Mouse (Mus musculus) hematopoietic stem cell, adult 5-6 weeks (primary cell): ENCODE measurements around the gene Sema5b. TPM values are rescaled to one million over a fixed set of nuclear protein-coding genes. Genes with fewer than 3 reads are reported as not detected.

Experiments
- ATAC-seq, 2 experiments: fragments of 125-278 bp in 1 of 2; replicated peaks in 1 of 2; 2 replicates each; pipeline ENCODE4 v1.8.0; 2016 to 2017; ENCODE audit warnings: inconsistent platforms in 2 of 2, mild to moderate bottlenecking in 2 of 2, moderate number of reproducible peaks in 2 of 2, low read depth in 1 of 2, moderate TSS enrichment in 1 of 2; ENCODE audit not compliant: low FRiP score in 2 of 2, poor library complexity in 2 of 2, severe bottlenecking in 2 of 2, insufficient read depth in 1 of 2, low TSS enrichment in 1 of 2
- total RNA-seq: library from RNA; stranded (forward); fragments of 172-1452, 232-1000 nt; gene quantifications from 2 replicates; pipeline ENCODE4 v1.2.3, GENCODE M21; 2017

Sema5b gene
- total RNA-seq, 1 experiment from 2014 or later: not detected

DNA sequence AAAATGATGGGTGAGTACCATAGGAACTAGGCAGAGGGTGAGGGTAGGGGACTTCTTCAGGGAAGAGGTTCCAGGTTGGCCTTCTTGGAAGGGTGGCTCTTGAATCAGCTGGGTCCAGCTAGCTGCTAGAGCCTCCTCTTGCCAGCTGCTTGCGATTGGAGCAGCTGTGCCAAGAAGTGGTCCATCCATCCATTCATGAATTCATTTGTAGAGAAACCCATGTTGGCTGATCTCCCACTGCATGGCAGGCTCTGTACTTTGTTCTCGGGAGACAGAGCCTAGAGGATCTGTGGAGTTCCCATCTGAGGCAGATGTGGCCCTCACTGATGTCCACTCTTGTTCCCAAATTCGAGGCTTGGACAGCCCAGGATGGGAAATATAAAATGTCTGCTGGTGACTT, 66.3 kb downstream of the Sema5b start:
- no peak for ATAC-seq

DNA sequence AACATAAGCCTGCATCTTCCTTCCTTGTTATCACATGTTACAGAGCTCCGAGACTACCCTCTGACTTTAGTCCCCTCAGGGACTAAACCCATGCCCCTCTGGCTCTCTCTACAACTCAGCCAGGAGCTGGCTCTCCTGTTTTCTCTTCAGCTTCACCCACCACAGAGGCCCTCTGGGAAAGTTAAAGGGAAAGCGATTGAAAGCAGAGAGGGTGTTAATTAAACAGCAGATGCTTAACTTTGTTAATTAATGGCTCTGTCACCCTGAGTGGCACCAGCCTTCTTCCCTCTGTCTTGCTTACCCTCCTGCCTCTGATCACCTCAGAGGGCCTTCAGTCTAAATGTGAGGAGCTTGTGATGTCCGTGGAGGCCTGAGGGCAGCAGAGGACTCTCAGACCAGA, 67.3 kb downstream of the Sema5b start:
- ATAC-seq: no peak

DNA sequence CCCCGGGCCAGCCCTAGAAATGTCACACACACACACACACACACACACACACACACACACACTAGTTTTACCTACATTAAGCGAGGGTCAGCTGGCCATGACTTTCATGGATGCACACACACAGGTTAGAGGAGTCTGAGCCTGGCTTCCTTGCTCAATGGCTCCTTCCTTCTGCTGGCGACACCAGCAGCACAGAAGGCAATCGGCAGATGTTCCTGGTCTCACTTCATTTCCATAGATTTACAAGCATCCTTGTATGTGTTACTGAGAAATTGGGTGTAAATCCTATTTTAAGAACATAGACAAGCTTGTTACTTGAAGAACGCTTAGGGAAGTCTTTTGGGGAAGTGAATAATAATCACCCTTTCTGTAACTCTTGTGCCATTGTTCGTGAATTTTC, 68.6 kb downstream of the Sema5b start:
- no peak for ATAC-seq

DNA sequence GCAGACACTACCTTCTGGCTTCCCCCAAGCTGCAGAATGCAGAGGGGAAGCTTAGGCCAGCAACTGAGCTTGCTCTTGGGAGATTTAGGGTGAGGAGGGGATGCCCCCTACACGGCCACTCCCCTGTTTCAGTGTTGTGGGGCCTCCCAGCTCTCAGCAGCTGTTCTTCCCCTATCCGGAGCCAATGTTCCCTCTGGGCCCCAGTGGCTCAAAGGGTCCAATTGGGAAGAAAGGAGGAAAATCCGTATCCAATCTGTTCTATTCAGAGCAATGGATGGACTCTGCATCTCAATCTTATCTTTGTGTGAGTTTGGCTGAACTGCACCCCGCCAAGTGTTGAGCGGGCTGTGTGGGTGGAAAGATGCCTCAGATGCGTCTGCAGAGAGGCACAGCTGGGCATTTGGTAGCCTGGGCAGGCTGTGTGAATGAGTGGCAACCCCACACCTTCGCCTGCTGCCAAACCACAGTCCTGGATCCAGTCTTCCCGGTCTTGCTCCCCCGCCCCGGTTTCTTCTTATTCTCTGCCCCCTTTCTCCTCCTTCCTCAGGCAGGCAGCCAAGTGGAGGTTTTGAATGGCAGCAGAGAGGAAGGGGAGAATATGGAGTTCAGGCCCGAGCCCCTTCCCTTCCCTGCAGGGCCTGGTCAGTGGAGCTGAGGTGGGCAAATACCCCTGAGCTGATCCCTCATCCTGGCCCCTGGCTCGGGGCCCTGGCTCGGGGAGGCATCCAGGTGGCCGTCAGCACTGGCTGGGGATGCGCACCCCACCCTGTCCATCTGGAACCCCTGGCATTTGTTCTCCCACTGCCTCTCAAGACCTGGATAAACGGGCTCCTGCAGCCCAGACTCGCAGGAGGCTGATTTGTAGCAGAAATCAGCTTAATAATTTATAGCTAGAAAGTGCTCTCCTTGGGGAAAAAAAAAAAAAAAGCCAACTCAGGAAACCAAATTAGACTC, 73.2 kb downstream of the Sema5b start:
- no peak for ATAC-seq

DNA sequence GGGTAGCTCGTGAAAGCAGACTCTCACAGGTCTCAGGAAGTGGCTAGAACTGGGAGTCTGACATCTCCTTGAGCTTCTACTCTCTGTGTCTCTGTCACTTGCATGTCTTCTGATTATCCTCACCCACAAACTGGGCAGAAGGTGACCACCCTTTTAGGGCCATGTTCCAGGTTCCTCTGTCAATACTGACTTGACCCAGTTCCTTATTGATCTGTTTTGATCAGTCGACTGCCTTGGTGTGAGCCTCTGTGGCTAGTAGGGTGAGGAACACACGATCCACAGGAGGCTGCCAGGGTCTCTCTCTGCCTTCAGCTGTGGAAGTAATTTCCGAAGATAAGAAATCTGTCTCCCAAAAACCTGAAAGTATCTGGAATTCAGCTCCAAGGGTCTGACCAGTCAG, 76.8 kb downstream of the Sema5b start:
- no peak for ATAC-seq

DNA sequence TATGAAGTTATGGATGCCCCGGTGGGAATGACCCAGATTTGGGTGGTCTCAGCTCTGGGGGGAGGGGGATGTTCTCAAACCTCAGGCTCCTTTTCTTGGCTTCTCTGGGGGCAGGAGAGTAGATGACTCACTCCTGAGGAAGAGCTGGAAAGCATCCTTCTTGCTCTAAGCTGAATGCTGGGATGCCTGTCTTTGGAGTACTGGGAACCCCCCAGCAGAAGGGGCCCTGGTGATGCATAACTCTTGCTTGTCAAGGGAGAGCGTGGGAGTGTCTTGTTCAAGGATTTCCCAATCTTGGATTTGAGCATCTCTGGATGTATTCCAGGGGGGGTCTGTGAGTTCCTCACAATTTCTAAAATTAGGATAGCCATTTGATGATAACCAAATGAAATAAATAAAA, 82.1 kb downstream of the Sema5b start:
- no peak for ATAC-seq

DNA sequence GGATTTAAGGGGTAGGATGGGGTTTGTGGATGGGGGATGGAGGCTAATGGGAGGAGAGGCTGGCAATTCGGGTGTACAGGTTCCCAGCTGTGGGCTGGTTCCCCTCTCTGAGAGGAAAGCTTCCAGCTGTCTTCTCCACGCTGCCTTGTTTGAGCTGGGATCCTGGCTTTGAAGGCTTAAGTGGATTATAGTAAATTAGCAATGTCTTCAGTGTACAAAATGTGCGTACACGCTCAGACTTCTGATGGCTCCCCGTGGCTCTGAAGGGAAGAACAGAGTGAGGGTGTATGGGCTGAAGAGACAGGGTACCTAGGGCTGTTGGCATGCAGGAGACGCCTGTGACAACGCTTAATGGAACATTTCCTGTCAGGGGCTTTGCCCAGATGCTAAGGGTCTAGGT, 83.0 kb downstream of the Sema5b start:
- no peak for ATAC-seq

DNA sequence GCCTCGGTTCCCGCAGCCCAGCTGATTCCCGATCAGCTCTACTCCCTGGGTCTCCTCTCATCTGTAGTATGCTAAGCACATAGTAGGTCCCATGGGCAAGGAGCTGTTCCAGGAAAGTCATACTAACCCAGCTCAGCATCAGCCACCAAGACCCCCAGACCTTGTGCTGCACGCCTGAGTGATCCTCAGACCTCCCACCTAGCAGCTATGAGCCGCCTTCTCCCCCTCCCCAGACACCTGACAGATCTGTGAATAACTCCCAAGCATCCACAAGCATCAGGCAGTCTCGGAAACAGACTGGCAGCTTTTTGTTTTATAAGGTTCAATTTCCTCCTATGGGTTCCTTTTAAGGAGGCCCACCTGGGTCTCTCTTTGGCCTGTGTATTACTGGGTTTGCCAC, 83.9 kb downstream of the Sema5b start:
- no peak for ATAC-seq

DNA sequence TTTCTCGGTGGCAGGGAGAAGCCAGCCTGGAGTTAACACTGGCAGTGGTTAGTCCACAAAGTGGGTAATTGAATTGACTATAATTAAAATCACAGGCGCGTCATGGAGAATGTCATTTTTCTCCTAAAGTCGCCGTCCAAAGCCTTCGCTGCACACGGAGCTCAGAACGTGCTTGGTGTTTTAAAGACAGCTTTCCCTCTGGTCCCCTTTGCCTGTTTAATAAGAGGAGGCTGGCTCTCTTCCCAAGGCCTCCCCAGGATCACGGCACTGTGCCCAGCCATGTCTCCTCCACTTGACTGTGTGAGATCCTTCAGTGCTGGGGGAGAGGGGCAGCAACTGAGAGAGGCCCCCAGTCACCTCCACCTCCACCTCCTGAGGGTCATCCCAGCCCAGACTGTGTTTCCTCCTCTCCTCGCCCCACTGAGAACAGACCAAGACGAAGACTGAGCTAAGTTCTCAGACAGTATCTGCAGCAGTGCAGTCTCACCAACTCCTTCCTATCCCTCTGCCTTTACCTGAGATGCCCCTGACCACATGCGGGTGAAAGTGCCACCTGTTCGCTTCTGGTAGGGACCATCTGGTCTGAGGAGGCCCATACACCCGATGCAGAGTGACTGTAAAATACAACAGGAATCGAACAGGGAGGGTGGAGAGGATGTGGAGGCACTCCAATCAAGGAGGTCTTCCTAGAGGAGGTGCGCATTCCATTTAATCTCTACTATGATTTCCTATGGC, 84.5 kb downstream of the Sema5b start:
- no peak for ATAC-seq

DNA sequence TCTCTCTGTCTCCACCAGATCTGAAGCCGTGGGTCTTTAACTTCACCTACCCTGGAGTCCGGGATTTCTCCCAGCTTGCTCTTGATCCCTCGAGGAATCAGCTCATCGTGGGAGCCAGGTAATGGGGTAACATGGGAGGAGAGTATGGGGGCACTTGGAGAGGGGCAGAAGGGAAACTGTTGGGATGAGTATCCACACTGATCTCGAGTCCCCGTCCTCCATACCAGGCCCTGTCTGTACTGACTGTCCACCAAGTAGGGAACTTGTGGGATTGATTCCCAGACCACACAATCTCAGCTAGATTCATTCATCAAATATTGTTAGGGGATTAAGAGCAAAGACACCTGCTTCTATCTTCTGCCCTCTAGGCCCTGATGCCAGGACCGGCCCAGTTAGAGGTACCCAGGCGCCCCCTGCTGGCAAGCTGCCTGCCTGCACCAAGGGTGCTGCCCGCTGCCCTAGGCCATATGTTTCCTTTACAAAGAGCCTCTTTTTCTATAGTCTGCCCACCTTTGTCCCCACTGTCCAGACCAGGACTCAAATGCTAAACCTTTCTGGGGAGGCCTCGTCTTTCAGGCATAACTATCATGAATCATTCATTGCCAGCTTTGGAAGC, 87.2 kb downstream of the Sema5b start:
- peak; percentile 55 to 79; a peak in 2 of 4 replicates for ATAC-seq

DNA sequence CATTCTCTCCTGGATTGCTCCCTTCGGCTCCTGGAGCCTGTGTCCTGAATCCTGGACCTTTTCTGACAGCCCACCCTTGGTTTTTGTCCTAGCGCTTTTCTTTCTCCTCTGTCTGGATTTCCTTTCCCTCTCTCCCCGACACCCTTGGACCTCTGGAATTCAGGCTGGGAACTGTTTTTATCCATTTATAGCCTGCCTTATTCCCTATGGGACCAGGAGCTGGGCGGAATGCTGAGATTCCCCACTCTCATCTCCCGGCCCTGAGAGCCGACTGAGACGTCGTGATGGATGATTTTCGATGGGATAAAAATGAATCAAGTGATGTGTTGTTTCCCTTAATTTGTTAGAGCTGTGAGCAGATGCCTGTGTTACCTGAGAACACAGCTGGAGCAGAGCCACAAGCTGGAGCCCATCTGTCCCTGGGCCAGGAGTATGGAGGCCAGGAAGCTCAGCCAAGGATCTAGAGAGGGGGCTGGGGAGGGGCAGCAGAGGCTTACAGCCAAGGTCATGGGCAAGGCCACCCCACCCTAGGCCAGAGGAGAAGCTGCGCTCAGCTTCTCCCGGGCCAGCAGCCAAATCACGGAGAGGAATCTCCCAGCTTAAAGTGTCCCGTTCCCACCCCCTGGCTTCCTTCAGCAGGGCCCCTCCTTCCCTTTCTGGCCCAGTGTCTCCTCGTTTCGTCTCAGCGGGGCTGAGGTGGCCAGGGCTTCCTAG, 89.7 kb downstream of the Sema5b start:
- ATAC-seq: no peak

DNA sequence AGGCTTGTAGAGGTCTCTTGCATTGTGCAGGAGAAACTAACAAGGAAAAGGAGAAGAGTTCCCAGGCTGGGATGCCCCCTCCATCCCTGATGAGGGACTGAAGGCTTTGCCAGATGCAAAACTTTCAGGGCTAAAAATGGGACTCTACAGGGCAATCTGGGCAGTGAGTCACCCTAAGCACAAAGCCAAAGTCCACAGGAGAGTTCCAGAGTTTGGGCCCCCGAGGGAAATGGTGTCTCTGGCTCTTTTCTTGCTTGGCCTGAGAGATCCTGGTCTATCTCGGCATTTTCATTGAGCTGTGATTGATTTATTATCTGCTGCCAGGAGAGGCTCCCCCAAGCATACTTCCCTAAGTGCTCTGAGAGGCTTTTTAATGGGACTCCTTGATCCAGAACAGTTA, 92.1 kb downstream of the Sema5b start:
- ATAC-seq: no peak

DNA sequence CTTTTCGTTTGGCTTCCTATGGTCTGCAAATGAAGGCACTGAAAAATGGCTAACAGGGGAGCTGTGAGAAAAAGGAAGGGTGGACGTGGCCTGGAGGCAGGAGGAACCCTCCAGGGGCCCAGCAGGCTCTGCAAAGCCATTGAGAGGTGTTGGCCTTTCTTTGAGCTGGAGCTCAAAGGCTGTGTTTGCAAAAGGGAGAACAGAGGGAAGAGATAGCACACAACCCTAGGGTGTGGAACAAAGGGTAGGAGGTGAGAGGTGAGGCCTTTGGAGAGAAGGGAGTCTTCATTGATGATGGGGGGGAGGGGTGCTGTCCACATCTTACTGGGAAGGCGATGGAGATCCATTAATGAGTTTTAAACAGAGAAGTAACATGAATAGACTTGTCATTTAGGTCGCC, 94.0 kb downstream of the Sema5b start:
- ATAC-seq: no peak

DNA sequence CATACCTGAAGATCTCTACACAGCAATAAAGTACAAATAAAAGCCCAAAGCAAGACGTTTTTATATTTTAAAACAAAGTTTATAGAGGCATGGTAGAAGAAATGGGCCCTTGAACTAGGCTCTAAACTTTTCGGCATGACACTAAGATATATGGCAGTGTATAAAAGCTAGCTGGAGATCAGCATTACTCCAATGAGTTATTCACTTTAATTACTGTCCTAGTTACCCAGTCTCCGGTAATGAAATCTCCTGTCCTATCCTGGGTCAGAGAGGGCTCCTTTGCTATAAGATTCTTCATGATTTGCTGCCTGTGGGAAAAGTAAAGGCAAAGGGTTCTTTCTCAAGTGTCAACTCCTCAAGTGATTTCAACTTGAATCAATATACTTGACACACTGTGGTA, 98.6 kb downstream of the Sema5b start:
- no peak for ATAC-seq

DNA sequence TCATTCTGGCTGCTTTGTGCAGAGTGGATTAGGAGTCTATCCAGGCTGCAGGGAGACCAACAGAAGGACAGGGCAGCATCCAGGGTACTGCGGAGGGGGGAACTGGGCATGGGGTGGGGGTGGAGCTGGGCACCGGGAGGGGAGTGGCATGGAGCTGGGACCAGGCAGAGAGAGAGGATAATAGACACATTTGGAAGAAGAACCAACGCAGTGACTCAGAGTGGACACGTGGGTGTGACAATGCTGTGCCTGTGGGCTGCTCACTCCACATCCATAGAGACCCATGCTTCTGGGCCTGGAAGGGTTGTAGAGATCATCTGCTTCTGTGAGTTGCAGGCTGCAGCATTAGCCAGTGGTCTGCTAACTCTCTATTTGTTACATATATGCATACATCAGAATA, 107.9 kb downstream of the Sema5b start:
- no peak for ATAC-seq

DNA sequence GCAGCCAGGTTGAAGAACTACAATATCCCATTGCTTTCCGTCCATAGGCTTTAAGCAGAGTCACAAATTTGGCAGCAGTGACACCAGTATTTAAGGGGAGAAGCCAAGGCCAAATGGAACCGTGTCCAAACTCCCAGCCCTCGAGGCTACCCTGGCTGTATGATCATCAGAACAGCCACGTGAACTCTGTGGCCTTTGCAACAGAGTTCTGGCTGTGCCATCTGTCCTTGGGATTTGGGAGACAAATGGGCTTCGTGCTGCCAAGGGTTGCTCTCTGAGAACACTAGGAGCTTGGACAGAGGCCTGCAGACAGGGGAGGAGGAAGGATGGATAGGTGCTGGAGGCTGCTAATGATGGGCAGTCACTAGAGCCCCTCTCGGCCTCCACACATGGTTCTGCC, 111.3 kb downstream of the Sema5b start:
- no peak for ATAC-seq

DNA sequence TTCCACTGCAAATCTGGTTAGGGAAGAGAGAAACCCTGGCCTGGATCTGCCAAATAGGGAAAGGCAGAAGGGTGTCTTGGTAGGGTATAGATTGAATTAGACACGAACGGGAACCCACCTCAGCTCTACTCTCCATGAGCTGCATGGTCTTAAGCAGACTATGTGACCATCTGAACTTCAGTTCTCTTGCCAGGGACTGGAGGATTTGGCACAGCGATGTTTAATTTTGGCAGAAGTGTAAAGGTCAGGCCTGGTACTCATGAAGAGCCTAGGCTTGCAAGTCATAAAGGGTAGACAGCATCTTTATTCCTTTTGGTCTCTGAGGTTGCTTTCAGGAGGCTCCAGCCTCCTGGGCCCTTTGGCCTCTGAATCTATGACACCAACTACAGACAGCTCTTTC, 111.8 kb downstream of the Sema5b start:
- ATAC-seq: no peak

DNA sequence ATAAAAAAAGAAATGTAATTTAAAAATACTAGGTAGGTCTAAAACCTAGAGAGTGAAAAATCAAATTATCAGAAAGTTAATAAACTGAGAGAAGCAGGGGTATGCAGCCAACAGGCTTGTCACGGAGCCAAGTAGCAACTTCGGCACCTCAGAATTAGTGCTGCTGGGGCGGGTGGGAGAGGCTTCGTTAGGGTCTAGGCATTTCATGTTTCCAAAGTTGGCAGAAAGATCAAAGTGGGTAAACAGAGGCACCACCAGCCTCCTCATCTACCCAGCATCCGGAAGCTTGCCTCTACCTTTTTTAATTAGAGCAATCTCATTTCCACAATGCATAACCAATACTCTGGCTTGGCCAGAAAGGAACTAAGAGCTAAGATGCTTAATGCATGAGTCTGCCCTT, 113.0 kb downstream of the Sema5b start:
- no peak for ATAC-seq
